Mouse (Mus musculus) brain, embryonic 14.5 days (tissue): ENCODE results near the gene Lgals12. TPM values are rescaled to one million over a fixed set of nuclear protein-coding genes. Genes with fewer than 3 reads are reported as not detected.
A peak's percentile ranks its signal among the peaks of the same experiment; 100 is the strongest.

Experiments used
- DNase-seq: peaks from one replicate; pipeline ENCODE4 v3.0.0-alpha.2; 2011; ENCODE audit warnings: low read depth
- CTCF ChIP-seq: fragments of 200-500 bp; IDR thresholded peaks from 2 replicates; pipeline ENCODE4 v1.5.1; 2012; ENCODE audit warnings: inconsistent platforms, mild to moderate bottlenecking, moderate library complexity, borderline replicate concordance; ENCODE audit not compliant: insufficient read depth, insufficient read length; ENCODE audit errors: extremely low read depth
- POLR2A ChIP-seq: fragments of 200-500 bp; IDR thresholded peaks from 2 replicates; pipeline ENCODE4 v1.6.1; 2012; ENCODE audit warnings: mild to moderate bottlenecking, inconsistent platforms, borderline replicate concordance; ENCODE audit not compliant: poor library complexity, insufficient read depth, insufficient read length, severe bottlenecking; ENCODE audit errors: extremely low read depth
- polyA plus RNA-seq: library from polyadenylated mRNA; depleted of rRNA; stranded (reverse); fragments of >200 nt; gene quantifications from 2 replicates; pipeline ENCODE4 v1.2.3, GENCODE M21; 2012; rRNA removed

The Lgals12 gene
- polyA plus RNA-seq, result 0.68 and 0.72 TPM in 2 replicates

- no peak for TF ChIP-seq POLR2A
- TF ChIP-seq CTCF, result no peak
- peak; percentile 80 for DNase-seq
Observed at GRCm38 (mm10) chr19:7606801-7607689, at the start of gene Lgals12. Gene Lgals12 (minus strand): TSS chr19:7607193.

GRCm38 (mm10) chr19:7648913-7649666 is 42.1 kb upstream of the Lgals12 start:
- DNase-seq, result no peak
- TF ChIP-seq POLR2A (no peak), CTCF (no peak)

GRCm38 (mm10) chr19:7633786-7634185 is 26.8 kb upstream of the Lgals12 start:
- no peak for DNase-seq
- TF ChIP-seq POLR2A, result no peak
- no peak for TF ChIP-seq CTCF

- DNase-seq, result no peak
Observed at GRCm38 (mm10) chr19:7633021-7633420, 26.0 kb upstream of the Lgals12 start.

GRCm38 (mm10) chr19:7617696-7618095 is 10.7 kb upstream of the Lgals12 start:
- DNase-seq, result peak; percentile 89
- TF ChIP-seq CTCF (peak; percentile 88), POLR2A (no peak)

More at GRCm38 (mm10) chr19:7633021-7633420, 26.0 kb upstream of the Lgals12 start:
- TF ChIP-seq CTCF, result no peak
- no peak for TF ChIP-seq POLR2A

GRCm38 (mm10) chr19:7617085-7617484 is 10.1 kb upstream of the Lgals12 start:
- no peak for TF ChIP-seq CTCF
- TF ChIP-seq POLR2A, result no peak

GRCm38 (mm10) chr19:7616231-7616930 is 9.4 kb upstream of the Lgals12 start:
- TF ChIP-seq CTCF (no peak), POLR2A (no peak)
- no peak for DNase-seq

More at GRCm38 (mm10) chr19:7617085-7617484, 10.1 kb upstream of the Lgals12 start:
- no peak for DNase-seq

- DNase-seq, result no peak
- TF ChIP-seq CTCF (no peak), POLR2A (no peak)
Observed at GRCm38 (mm10) chr19:7613151-7613550, 6.2 kb upstream of the Lgals12 start.

- peak; percentile 50 for DNase-seq
- peak; percentile 14; the same call in 1 of the 2 replicates for TF ChIP-seq CTCF
- TF ChIP-seq POLR2A, result no peak
Observed at GRCm38 (mm10) chr19:7611942-7612757, 5.2 kb upstream of the Lgals12 start, which contains the start of gene Hrasls5. Gene Hrasls5 (plus strand): TSS chr19:7612541.

GRCm38 (mm10) chr19:7607690-7608201 is 753 bp upstream of the Lgals12 start:
- TF ChIP-seq CTCF, result no peak
- TF ChIP-seq POLR2A, result no peak
- DNase-seq, result no peak
